Mouse (Mus musculus) macrophage (primary cell): ENCODE data around the gene Tekt5. TPM values are rescaled to one million over a fixed set of nuclear protein-coding genes. Genes with fewer than 3 reads are reported as not detected.
A peak's percentile ranks its signal among the peaks of the same experiment; 100 is the strongest.

ENCODE experiments used
- H3K27ac ChIP-seq: fragments of 350-480 bp; formaldehyde crosslinking; 2 replicates; pipeline ENCODE4 v1.9.0; 2021
- H3K36me3 ChIP-seq: fragments of 350-480 bp; formaldehyde crosslinking; 2 replicates; pipeline ENCODE4 v1.9.0; 2021; ENCODE audit errors: inconsistent target
- H3K4me3 ChIP-seq: fragments of 350-480 bp; formaldehyde crosslinking; 2 replicates; pipeline ENCODE4 v1.9.0; 2021; ENCODE audit errors: inconsistent target
- H3K79me2 ChIP-seq: fragments of 350-480 bp; formaldehyde crosslinking; 2 replicates; pipeline ENCODE4 v1.9.0; 2021; ENCODE audit errors: inconsistent target
- WGBS: methylation state at CpG from one replicate; pipeline ENCODE4 v1.1.7; 2026; ENCODE audit warnings: inconsistent platforms; ENCODE audit not compliant: missing documents; 5-methylcytosine and 5-hydroxymethylcytosine counted together
- polyA plus RNA-seq: library from polyadenylated mRNA; stranded (reverse); fragments of 250-400 nt; gene quantifications from 3 replicates; pipeline ENCODE4 v1.2.4, GENCODE M21; 2018; ENCODE audit warnings: inconsistent platforms

Tekt5 gene
- polyA plus RNA-seq, 1 experiment from 2014 or later, result not detected

DNA sequence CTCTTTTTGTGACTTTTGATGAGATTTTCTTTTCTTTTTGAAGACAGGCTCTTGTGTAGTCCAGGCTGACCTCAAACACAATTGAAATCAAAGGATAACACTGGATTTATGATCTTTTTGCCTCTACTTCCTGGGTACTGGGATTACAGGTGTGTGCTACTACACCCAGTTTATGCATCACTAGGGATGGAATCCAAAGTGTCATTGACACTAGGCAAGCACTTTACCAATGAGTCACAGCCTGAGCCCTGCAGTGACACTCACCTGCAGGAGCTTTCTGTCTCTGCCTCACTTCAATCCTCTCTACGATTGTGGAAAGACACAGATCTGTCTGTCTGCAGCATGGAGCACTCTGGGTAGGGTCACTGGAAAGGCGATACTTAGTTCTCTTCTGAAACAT, 59.3 kb downstream of the Tekt5 start:
- Histone ChIP-seq H3K36me3 (no peaks in the 10 kb centered on the region), H3K27ac (no peak overlapping the region)
- WGBS, result 96% methylated on average over 2 of the region's 2 CpGs

DNA sequence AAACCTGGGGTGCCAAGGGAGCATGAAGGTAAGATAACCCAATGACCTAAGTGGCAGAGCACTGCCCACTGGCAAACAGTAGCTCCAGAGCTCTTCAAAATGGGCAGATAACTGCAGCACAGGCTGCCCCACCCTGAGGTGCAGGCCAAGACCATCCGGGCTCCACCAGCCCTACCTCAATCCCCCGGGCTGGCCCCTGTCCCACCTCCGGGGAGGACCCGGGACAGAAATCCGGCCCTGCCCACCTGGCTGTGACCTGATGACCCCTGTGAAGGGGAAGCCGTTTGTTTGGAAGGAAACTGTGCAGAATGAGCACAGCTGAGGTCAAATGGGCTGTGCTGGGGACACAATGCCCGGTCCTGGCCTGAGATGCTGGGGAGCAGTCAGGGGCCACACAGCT, 62.6 kb downstream of the Tekt5 start:
- Histone ChIP-seq H3K79me2 (no peaks in the 10 kb centered on the region), H3K4me3 (no peak overlapping the region), H3K36me3 (no peaks in the 10 kb centered on the region), H3K27ac (no peak overlapping the region)
- 58% methylated on average over 7 of the region's 7 CpGs for WGBS

More for the DNA sequence above, 59.3 kb downstream of the Tekt5 start:
- no peaks in the 10 kb centered on the region for H3K79me2 ChIP-seq
- H3K4me3 ChIP-seq, result no peak overlapping the region

DNA sequence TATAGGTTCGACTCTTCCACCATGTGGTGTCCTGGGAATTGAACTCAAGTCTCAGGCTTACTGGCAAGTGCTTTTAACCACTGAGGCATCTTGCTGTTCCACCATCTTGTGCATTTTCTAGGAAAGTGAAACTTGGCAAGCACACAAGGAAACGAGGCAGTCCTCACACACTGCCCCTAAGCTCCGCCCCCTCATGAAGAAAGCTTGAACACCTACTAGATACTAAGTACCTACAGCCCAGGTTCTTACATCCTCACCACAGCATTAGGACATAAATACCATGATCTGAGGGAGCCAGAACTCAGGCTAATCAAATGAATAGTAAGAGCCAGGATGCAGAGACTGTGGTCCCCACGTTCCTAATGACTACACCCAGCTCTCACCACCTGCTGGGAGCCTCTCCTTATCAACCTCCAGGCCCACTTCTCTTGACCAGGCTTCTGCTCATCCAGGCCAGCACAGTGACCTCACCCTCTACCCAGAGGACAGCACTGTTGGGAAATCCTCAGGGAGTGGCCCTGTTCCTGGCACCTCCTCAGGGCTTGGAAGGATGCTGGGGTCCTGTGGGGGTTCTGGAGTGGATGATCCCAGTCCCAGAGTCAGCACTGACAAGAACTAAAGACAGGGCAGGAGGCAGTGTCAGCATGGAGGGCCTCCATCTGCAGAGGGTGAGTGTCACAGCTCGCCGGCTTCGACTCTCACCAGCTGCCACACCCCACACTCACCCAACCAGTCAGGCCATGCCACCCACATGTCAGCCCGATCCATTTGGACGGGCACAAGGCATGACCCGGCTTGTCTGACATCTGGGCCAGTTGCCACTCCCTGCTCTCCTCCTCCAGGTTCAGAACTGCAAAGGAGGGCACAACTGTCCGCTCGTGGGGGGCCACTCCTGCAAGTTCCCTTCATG, 64.4 kb downstream of the Tekt5 start:
- no peaks in the 10 kb centered on the region for H3K79me2 ChIP-seq
- H3K4me3 ChIP-seq, result no peak overlapping the region
- no peaks in the 10 kb centered on the region for H3K36me3 ChIP-seq
- H3K27ac ChIP-seq, result no peak overlapping the region
- 81% methylated on average over 12 of the region's 12 CpGs for WGBS

DNA sequence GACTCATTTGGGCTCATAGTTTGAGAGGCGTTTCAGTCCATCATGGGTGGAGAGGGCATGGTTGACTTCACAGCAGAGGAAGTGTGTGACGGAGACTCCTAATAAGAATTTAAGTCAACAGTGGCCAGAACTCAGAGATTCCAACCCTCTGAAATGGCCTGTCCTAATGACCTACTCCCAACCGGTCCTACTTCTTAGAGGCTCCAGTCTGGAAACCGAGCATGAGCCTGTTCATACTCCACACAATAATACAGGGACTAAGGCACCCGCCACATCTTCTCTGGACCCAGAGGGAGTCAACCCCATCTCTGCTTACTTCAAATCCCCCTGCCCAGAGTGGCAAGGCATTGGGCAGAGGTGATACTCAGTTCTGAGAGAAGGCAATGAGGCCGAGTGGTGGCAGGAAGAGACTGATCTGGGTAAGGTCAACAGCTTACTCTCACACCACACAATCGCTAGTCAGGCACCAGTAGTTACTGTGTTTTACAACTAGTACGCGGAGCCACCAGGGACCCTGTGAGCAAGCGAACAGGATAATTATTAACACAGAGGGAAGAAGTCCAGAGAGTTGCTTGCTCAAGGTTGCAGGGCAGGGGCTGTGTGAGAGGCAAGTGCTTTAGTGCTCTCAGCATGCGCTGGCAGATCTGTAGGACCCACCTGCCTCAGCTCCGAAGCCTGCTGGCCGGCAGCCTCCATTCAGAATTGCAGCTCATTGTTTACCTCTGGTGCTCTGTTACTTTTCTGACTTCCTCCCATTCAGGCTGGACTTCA, 67.5 kb downstream of the Tekt5 start:
- Histone ChIP-seq H3K79me2 (no peaks in the 10 kb centered on the region), H3K36me3 (no peaks in the 10 kb centered on the region), H3K27ac (no peak overlapping the region), H3K4me3 (no peak overlapping the region)
- 88% methylated on average over 13 of the region's 13 CpGs for WGBS

DNA sequence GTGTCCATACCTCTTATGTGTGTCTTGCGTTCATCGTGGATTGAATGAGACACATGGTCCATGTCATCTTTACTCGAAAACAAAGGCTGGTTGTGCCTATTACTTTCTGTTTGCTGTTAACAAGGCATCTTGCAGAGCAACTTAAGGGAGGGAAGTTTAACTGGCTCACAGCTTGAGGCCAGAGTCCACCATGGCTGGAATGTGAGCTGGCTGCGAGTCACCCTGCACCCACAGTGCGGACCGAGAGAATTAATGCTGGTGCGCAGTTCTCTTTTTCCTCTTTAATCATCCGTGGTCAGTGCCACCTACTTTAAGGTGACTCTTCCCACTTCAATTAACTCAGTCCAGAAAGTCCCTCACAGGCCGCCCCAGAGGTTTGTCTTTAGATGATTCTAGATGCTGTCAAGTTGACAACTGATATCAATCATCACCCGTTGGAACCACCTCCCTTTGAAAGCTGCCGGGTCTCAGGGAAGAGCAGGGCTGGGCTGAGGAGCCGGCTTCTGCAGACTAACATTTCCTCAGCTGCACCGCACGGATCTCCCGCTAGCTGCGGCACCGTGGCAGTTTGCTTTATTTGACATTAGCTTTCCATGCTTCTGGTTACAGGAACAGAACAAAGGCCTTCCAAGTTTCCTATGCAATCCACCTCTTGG, 75.2 kb downstream of the Tekt5 start:
- no peak overlapping the region for H3K27ac ChIP-seq
- H3K36me3 ChIP-seq, result no peaks in the 10 kb centered on the region
- no peak overlapping the region for H3K4me3 ChIP-seq
- H3K79me2 ChIP-seq, result no peaks in the 10 kb centered on the region
- 68% methylated on average over 17 of the region's 17 CpGs for WGBS

DNA sequence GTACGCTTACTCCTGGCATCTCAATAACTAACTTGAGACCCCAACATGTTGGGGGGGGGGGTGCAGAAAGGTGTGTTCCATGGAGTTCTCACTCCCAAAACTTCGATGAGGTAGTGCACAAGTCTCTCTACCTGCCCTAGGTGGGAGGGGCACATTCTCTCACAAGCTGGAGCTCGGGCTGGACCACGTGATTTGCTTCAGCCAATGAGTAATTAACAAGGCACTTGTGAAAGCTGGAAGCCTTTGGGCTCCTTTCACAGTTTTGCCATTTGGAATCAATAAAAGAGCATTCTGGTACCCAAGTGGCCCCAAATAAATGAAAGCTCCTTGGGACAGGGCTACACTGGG, 78.1 kb downstream of the Tekt5 start:
- Histone ChIP-seq H3K4me3 (no peak overlapping the region), H3K36me3 (no peaks in the 10 kb centered on the region), H3K27ac (no peak overlapping the region), H3K79me2 (no peaks in the 10 kb centered on the region)
- WGBS, result 74% methylated on average over 3 of the region's 4 CpGs

DNA sequence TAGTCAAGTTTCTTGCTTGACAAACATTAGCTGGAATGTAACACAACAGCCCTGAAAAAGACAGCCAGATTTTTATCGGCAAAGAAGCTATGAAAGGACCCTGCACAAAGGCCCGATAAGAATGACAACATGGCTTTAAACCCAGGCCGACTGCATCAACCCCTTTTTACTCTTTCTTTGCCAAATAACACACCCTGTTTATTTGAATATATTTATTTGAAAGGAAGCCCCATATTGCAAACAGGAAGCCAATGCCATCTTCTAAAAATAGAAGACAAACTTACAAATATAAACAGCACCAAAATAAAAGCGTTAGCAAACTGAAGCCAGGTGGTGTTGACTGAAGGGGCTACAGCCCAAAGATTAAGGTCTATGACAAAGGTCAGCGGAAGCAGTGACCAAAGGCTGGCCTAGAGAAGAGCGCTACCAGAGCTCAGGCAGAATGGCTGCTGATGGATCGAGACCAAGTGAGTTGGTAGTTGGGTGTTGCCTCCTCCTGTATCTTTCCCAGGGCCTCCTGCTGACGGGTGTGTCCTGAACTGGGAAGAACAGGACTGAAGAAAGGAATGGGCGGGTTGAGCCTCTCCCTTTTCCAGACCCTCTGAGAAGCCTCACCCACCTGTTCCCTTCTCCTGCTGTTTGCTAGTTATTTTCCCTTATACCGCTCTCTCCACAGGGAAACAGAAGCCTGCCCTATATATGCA, 78.6 kb downstream of the Tekt5 start:
- Histone ChIP-seq H3K4me3 (no peak overlapping the region), H3K79me2 (no peaks in the 10 kb centered on the region), H3K36me3 (no peaks in the 10 kb centered on the region), H3K27ac (no peak overlapping the region)
- WGBS, result 92% methylated on average over 10 of the region's 10 CpGs

DNA sequence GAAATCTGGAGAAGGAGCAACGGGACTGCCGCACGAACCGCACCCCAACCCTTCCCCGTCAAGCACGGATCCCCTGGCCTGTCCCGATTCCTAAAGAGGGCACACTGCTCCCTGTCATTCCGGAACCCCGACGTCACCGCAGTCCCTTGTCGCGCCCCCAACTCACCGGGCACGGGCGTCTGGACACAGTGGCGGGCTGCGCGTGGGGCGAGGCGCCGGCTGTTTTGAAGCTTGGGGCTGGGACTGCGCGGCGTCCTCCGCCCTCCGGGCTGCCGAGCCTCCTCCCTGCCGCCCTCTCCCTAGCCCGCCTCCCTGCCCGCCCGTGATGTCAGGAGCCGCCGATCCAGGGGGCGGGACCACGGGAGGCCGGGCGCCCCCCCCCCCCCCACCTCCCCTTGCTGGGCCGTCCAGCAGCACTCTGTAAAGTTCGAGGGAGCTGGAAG, 81.6 kb downstream of the Tekt5 start, which contains the start of gene Emp2:
Emp2 (minus strand) TSS at position 323 of the 443 bp plus-strand sequence.
- Histone ChIP-seq H3K36me3 (no peaks in the 10 kb centered on the region), H3K27ac (no peak within 1 kb of the TSS), H3K79me2 (no peaks in the 10 kb centered on the region), H3K4me3 (peak within 1 kb of the TSS; percentile 27)
- WGBS, result 2% methylated on average over 39 of the region's 40 CpGs

DNA sequence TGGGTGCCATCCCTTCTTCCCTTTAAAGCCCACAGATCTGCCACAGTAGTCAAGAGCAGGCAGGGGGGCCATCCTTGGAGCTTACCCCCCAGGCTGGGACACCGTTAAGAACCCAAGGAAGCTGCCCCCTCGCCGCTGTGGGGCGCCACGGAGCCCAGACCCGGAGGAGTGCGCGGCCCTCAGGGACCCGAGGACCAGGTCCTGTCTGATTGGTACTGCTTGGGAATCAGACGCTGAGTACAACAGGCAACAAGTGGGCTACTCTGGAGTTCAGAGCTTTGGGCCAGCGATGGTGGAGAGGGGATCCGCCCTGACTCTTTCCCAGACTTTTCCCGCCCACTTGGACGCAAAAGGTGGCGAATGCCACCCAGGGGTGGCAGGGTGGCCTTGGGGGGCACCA, 82.1 kb downstream of the Tekt5 start:
- Histone ChIP-seq H3K4me3 (peak overlapping the region; percentile 27), H3K27ac (no peak overlapping the region), H3K36me3 (no peaks in the 10 kb centered on the region), H3K79me2 (no peaks in the 10 kb centered on the region)
- 15% methylated on average over 15 of the region's 15 CpGs for WGBS

DNA sequence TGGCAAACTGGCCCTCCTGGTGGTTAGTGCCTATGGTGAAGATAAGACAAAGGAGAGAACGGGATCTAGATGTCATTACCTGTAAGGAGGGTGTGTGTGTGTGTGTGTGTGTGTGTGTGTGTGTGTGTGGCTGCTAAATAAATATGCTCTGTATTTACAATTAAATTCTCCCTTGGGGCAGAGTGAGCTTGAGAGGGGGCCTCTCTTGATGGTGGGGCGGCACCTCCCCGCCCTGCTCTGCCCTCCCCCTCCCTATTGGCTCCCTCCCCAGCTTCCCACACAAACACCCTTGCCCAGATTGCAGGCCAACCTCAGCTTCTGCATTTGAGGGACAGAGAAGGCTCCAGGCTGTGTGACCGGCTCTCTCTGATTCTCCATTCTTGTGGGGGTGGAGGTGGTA, 83.3 kb downstream of the Tekt5 start:
- no peaks in the 10 kb centered on the region for H3K36me3 ChIP-seq
- H3K79me2 ChIP-seq, result no peaks in the 10 kb centered on the region
- H3K4me3 ChIP-seq, result no peak overlapping the region
- H3K27ac ChIP-seq, result no peak overlapping the region
- 47% methylated on average over 4 of the region's 4 CpGs for WGBS

DNA sequence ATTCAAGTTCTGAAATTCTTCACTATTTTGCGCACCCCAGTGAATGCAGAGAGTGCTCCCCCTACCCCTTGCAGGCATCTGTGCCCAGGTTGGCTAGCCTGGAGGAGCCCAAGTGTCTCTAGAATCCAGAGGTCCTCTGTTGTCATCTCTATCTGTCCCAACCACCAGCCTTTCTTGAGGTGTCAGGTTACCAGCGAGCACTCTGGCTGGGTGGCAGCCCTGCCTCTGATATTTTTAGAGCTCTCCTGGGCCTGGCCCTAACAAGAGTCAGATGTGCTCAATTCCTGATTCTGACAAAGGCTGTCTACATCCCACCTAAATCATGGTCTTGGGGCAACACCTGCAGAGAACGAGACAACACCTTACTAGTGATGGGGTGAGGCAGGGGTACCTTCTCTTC, 84.2 kb downstream of the Tekt5 start:
- no peak overlapping the region for H3K27ac ChIP-seq
- no peak overlapping the region for H3K4me3 ChIP-seq
- H3K79me2 ChIP-seq, result no peaks in the 10 kb centered on the region
- 70% methylated on average over 3 of the region's 3 CpGs for WGBS
- no peaks in the 10 kb centered on the region for H3K36me3 ChIP-seq

DNA sequence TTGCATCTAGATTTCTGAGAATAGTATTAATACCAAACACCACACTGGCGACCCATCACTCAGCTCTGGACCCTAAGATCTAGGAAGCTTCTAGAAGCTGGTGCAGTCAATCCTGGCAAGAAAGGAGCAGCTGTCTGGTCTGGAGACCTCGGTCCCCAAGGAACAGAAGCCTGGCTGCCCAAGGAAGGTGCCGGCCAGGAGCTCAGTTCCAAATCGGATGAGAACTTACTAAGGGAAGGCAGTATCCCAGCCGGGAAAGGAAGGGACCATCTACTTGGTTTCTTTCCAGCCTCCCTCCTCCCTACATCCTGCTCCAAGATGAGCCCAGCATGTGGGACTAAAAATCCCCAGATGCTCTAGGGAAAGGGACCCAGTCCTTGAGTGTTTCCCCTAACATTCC, 84.8 kb downstream of the Tekt5 start:
- WGBS, result 75% methylated on average over 4 of the region's 5 CpGs
- no peaks in the 10 kb centered on the region for H3K79me2 ChIP-seq
- no peak overlapping the region for H3K27ac ChIP-seq
- H3K4me3 ChIP-seq, result no peak overlapping the region
- H3K36me3 ChIP-seq, result no peaks in the 10 kb centered on the region
